Mouse (Mus musculus) liver, embryonic 15.5 days (tissue): ENCODE measurements around the gene Mob4. TPM values are rescaled to one million over a fixed set of nuclear protein-coding genes. Genes with fewer than 3 reads are reported as not detected.
A peak's percentile ranks its signal among the peaks of the same experiment; 100 is the strongest.

Experiments used
- ATAC-seq: fragments of 200-750 bp; cut with Nextera tagmentation; 2 replicates; pipeline ENCODE4 v1.8.0; 2017; ENCODE audit warnings: moderate number of reproducible peaks, mild to moderate bottlenecking, moderate library complexity; ENCODE audit not compliant: insufficient read depth
- H3K27ac ChIP-seq: fragments of 300-500 bp; sonication (generic); replicated peaks from 2 replicates; pipeline ENCODE4 v1.5.1; 2015; ENCODE audit warnings: mild to moderate bottlenecking, inconsistent platforms
- H3K27me3 ChIP-seq: fragments of 300-500 bp; sonication (generic); 2 replicates; pipeline ENCODE4 v1.6.1; 2015; ENCODE audit warnings: mild to moderate bottlenecking, inconsistent platforms
- H3K36me3 ChIP-seq: fragments of 300-500 bp; sonication (generic); replicated peaks from 2 replicates; pipeline ENCODE4 v1.6.1; 2015; ENCODE audit warnings: moderate library complexity, mild to moderate bottlenecking, inconsistent platforms
- H3K4me1 ChIP-seq: fragments of 300-500 bp; sonication (generic); replicated peaks from 2 replicates; pipeline ENCODE4 v1.6.1; 2015; ENCODE audit warnings: inconsistent platforms
- H3K4me2 ChIP-seq: fragments of 300-500 bp; sonication (generic); 2 replicates; pipeline ENCODE4 v1.6.1; 2015; ENCODE audit warnings: moderate library complexity, mild to moderate bottlenecking, inconsistent platforms
- H3K4me3 ChIP-seq: fragments of 300-500 bp; sonication (generic); replicated peaks from 2 replicates; pipeline ENCODE4 v1.5.1; 2015; ENCODE audit warnings: mild to moderate bottlenecking, inconsistent platforms
- H3K9ac ChIP-seq: fragments of 300-500 bp; sonication (generic); 2 replicates; pipeline ENCODE4 v1.6.1; 2015; ENCODE audit warnings: moderate library complexity, mild to moderate bottlenecking, inconsistent platforms
- H3K9me3 ChIP-seq: fragments of 300-500 bp; sonication (generic); replicated peaks from 2 replicates; pipeline ENCODE4 v1.6.1; 2016; ENCODE audit warnings: inconsistent platforms
- WGBS: fragments of 180-500 bp; shearing (Covaris S2); methylation state at CpG from one replicate; pipeline ENCODE4 v1.1.7; 2015; ENCODE audit warnings: mixed read lengths; ENCODE audit not compliant: insufficient replicate concordance; 5-methylcytosine and 5-hydroxymethylcytosine counted together
- polyA plus RNA-seq: library from polyadenylated mRNA; unstranded; fragments of >200 nt; fragmentation: Nextera tagmentation; extraction: Ambion mirVana; gene quantifications from 2 replicates; pipeline ENCODE4 v1.2.1, GENCODE M21; 2015

Gene Mob4
- polyA plus RNA-seq, 1 experiment from 2014 or later: 38.2 TPM

GRCm38 (mm10) chr1:55133173-55133572 lies 2.1 kb downstream of the Mob4 start:
- Histone ChIP-seq H3K9ac (no peak overlapping the region), H3K27ac (no peak overlapping the region), H3K27me3 (no peaks in the 10 kb centered on the region), H3K4me3 (no peak overlapping the region), H3K36me3 (peaks cover 12% of the 10 kb centered on the region), H3K9me3 (no peaks in the 10 kb centered on the region), H3K4me2 (0 out of 2 replicates have a peak overlapping the region, but pooled peaks have one; percentile 21), H3K4me1 (peaks cover 30% of the 10 kb centered on the region)
- ATAC-seq: no peak
- WGBS: 70% methylated on average over 2 of the region's 2 CpGs

- Histone ChIP-seq H3K4me1 (peaks cover 30% of the 10 kb centered on the region), H3K9me3 (no peaks in the 10 kb centered on the region), H3K27me3 (no peaks in the 10 kb centered on the region), H3K36me3 (peaks cover 15% of the 10 kb centered on the region), H3K4me2 (no peak overlapping the region), H3K9ac (no peak overlapping the region), H3K27ac (no peak overlapping the region), H3K4me3 (no peak overlapping the region)
- no peak for ATAC-seq
- 83% methylated on average over 3 of the region's 3 CpGs for WGBS
Observed at GRCm38 (mm10) chr1:55134301-55134700, 3.3 kb downstream of the Mob4 start.

- no peak for ATAC-seq
- 89% methylated on average over 1 of the region's 1 CpGs for WGBS
- Histone ChIP-seq H3K4me3 (no peak overlapping the region), H3K9ac (no peak overlapping the region), H3K4me2 (no peak overlapping the region), H3K27ac (no peak overlapping the region), H3K36me3 (peaks cover 27% of the 10 kb centered on the region), H3K27me3 (no peaks in the 10 kb centered on the region), H3K9me3 (no peaks in the 10 kb centered on the region), H3K4me1 (peaks cover 15% of the 10 kb centered on the region)
Observed at GRCm38 (mm10) chr1:55135846-55136245, 4.8 kb downstream of the Mob4 start.

- H3K36me3 ChIP-seq: peaks cover 54% of the 10 kb centered on the region
- 90% methylated on average over 4 of the region's 4 CpGs for WGBS
Observed at GRCm38 (mm10) chr1:55144338-55144737, 13.3 kb downstream of the Mob4 start.

DNA sequence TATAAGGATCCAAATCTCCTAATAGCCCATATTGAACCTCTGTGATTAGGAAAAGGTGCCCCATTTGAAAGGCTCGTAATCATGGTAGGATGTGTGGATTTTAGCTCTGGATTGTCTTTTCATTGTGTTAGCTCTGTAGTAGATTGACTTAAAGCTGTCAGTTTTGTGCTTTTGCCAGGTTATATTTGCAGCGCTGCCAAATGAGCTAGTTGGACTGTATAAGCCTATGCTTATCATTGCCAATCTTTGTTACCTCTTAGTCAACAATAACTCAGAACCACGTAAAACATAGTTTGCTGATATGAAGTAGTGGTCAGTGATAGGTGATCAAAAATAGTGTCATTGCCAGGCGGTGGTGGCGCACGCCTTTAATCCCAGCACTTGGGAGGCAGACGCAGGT lies 14.5 kb downstream of the Mob4 start:
- H3K9ac ChIP-seq: no peak overlapping the region
- H3K27me3 ChIP-seq: no peaks in the 10 kb centered on the region
- H3K36me3 ChIP-seq: peaks cover 55% of the 10 kb centered on the region
- H3K4me1 ChIP-seq: no peaks in the 10 kb centered on the region
- no peak overlapping the region for H3K27ac ChIP-seq
- no peak for ATAC-seq
- H3K4me2 ChIP-seq: no peak overlapping the region
- WGBS: 87% methylated on average over 7 of the region's 7 CpGs
- no peak overlapping the region for H3K4me3 ChIP-seq
- H3K9me3 ChIP-seq: no peaks in the 10 kb centered on the region

More at GRCm38 (mm10) chr1:55144338-55144737, 13.3 kb downstream of the Mob4 start:
- Histone ChIP-seq H3K4me3 (no peak overlapping the region), H3K9me3 (no peaks in the 10 kb centered on the region), H3K9ac (no peak overlapping the region), H3K4me1 (no peaks in the 10 kb centered on the region), H3K4me2 (no peak overlapping the region), H3K27ac (no peak overlapping the region), H3K27me3 (no peaks in the 10 kb centered on the region)
- ATAC-seq: no peak

DNA sequence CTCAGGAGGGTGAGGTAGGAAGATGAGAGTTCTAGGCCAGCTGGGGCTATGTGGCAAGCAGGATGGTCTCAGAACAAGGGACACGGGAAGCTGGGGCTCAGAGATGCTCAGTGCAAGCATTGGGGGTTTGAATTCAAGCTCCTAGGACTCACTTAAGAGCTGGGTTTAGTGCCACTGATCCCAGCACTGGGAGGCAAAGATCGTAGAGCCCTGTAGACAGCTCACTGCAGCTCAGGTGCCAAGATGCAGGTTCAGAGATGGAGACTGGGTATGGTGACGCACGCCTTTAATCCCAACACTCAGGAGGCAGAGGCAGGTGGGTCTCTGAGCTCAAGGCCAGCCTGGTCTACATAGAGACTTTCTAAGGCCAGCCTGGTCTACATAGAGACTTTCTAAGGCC lies 26.3 kb downstream of the Mob4 start:
- Histone ChIP-seq H3K27me3 (no peaks in the 10 kb centered on the region), H3K36me3 (peaks cover 37% of the 10 kb centered on the region), H3K27ac (no peak overlapping the region), H3K4me1 (no peaks in the 10 kb centered on the region), H3K9me3 (no peaks in the 10 kb centered on the region), H3K9ac (no peak overlapping the region), H3K4me2 (no peak overlapping the region), H3K4me3 (no peak overlapping the region)
- 87% methylated on average over 4 of the region's 4 CpGs for WGBS
- no peak for ATAC-seq

DNA sequence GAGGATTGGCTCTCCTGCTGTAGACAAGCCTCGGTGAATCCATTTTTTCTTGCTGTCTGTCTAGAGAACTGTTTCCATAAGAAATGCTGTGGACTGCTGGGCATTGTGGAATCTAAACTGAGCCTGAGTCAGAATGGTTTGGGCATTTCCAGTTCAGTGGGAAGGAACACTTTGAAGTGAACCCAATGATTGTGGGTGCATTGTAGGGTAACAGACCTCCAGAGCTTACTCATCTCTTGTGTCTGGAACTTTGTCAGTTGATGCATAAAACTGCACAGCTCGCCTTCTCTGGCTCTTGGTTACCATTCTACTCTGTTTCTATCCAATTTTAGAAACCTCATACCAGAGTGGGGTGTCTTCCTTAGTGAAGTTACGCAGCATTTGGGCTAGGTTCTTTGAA lies 27.2 kb downstream of the Mob4 start:
- H3K36me3 ChIP-seq: peaks cover 36% of the 10 kb centered on the region
- no peaks in the 10 kb centered on the region for H3K9me3 ChIP-seq
- H3K27ac ChIP-seq: no peak overlapping the region
- H3K4me1 ChIP-seq: no peaks in the 10 kb centered on the region
- WGBS: 73% methylated on average over 3 of the region's 3 CpGs
- no peak overlapping the region for H3K4me3 ChIP-seq
- H3K9ac ChIP-seq: no peak overlapping the region
- no peaks in the 10 kb centered on the region for H3K27me3 ChIP-seq
- H3K4me2 ChIP-seq: no peak overlapping the region
- ATAC-seq: no peak

DNA sequence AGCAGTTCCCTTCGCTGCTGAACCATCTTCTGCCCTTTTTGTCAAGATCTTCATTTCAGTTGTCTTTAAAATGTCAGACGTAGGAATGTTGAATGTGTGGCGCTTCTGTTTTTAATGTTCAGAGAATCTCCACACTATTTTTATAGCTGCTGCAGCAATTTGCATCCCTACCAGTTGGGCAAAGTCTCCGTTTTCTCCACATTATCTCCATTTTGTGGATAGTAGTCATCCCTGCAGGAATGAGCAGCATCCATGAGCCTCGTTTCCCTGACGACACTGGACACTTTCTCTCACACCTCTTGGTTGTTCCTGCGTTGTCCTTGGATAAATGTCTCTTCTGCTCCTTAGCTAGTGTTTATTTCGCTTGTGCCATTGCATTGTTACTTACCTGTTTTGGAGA lies 27.8 kb downstream of the Mob4 start:
- peaks cover 34% of the 10 kb centered on the region for H3K36me3 ChIP-seq
- H3K4me1 ChIP-seq: no peaks in the 10 kb centered on the region
- H3K4me2 ChIP-seq: no peak overlapping the region
- no peak for ATAC-seq
- H3K27ac ChIP-seq: no peak overlapping the region
- no peaks in the 10 kb centered on the region for H3K9me3 ChIP-seq
- no peaks in the 10 kb centered on the region for H3K27me3 ChIP-seq
- no peak overlapping the region for H3K9ac ChIP-seq
- no peak overlapping the region for H3K4me3 ChIP-seq
- WGBS: 79% methylated on average over 8 of the region's 8 CpGs

GRCm38 (mm10) chr1:55160218-55160617 lies 29.2 kb downstream of the Mob4 start:
- WGBS: 87% methylated on average over 3 of the region's 3 CpGs
- Histone ChIP-seq H3K9ac (no peak overlapping the region), H3K36me3 (peaks cover 29% of the 10 kb centered on the region), H3K27me3 (no peaks in the 10 kb centered on the region), H3K9me3 (no peaks in the 10 kb centered on the region), H3K4me2 (no peak overlapping the region), H3K4me1 (no peaks in the 10 kb centered on the region), H3K4me3 (no peak overlapping the region), H3K27ac (no peak overlapping the region)
- ATAC-seq: no peak

DNA sequence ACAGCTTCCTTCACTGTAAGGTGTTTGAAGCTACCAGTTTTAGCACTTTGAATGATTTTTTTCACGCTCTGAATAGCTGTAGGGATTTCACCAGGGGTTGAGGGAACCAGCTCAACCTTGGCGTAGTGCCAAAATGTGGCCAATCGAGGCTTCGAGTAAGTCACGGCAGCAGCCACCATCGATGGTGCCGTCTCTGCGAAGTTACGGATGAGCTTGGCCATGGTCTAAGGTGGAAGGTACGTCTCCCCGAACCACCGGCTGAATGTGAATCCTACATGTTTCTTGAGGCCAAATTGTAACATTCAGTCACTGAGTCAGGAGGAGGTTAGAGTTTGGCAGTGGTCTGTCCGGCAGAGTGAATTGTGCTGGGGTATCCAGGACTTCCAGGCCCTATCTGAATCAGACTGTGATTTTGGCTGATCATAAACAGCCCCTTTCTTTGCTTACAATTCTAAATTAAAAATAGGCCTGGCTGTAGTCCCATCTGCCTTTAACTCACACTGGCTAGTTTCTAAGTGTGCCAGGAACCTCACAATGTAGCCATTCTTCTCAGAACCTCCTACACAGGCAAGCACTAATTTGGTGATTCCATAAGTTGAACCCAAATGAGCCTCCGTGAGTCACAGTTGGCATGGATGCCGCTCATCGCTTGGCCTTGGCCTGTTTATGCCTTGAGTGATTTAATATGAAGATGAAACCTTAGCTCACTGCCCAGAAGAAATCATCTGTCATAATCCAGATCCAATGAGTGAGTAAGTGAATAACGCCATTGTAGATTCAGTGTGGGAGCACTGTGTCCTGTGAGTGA lies 30.0 kb downstream of the Mob4 start:
- ATAC-seq: no peak

GRCm38 (mm10) chr1:55161895-55162294 lies 30.9 kb downstream of the Mob4 start:
- Histone ChIP-seq H3K27ac (no peak overlapping the region), H3K4me2 (no peak overlapping the region), H3K36me3 (peaks cover 12% of the 10 kb centered on the region), H3K4me1 (no peaks in the 10 kb centered on the region), H3K4me3 (no peak overlapping the region), H3K27me3 (no peaks in the 10 kb centered on the region), H3K9me3 (no peaks in the 10 kb centered on the region), H3K9ac (no peak overlapping the region)
- ATAC-seq: no peak
- 63% methylated on average over 7 of the region's 7 CpGs for WGBS

More for the DNA sequence above, 30.0 kb downstream of the Mob4 start:
- Histone ChIP-seq H3K9me3 (no peaks in the 10 kb centered on the region), H3K4me1 (no peaks in the 10 kb centered on the region), H3K9ac (no peak overlapping the region), H3K36me3 (peaks cover 20% of the 10 kb centered on the region), H3K4me2 (no peak overlapping the region), H3K4me3 (no peak overlapping the region), H3K27ac (no peak overlapping the region), H3K27me3 (no peaks in the 10 kb centered on the region)
- 81% methylated on average over 17 of the region's 17 CpGs for WGBS

GRCm38 (mm10) chr1:55162781-55163180 lies 31.8 kb downstream of the Mob4 start:
- peaks cover 7% of the 10 kb centered on the region; the same call in 1 of the 2 replicates for H3K4me1 ChIP-seq
- H3K4me3 ChIP-seq: no peak overlapping the region
- no peaks in the 10 kb centered on the region for H3K9me3 ChIP-seq
- no peaks in the 10 kb centered on the region for H3K27me3 ChIP-seq
- H3K36me3 ChIP-seq: 0 out of 2 replicates have a peak, but pooled peaks cover 3% of the 10 kb centered on the region
- H3K9ac ChIP-seq: no peak overlapping the region
- ATAC-seq: no peak
- WGBS: 60% methylated on average over 5 of the region's 5 CpGs
- H3K27ac ChIP-seq: no peak overlapping the region
- no peak overlapping the region for H3K4me2 ChIP-seq
